Mouse (Mus musculus): ENCODE data around the gene Lrrc56.

DNA sequence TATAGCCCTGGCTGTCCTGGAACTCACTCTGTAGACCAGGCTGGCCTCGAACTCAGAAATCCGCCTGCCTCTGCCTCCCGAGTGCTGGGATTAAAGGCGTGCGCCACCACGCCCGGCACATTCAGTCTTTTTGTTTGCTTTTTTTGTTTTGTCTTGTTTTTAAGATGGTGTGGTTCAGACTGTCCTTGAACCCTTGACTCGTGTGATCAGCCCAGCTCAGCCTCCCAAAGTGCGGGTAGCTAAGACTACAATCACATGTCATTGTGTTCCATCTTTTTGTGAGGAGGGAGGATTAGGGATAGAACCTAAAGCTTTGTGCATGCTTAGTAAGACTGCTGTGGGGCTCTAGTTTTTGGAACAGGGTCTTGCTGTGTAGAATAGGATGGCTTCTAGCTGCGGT is 37.6 kb downstream of the Lrrc56 start:
- TF ChIP-seq CTCF (IDR thresholded peaks at IDR 0.05; ENCODE audit: borderline replicate concordance, control insufficient read depth, extremely low read depth, insufficient read depth, low read length, poor library complexity) (no peak), POLR2A (IDR thresholded peaks at IDR 0.05; ENCODE audit: control insufficient read depth, extremely low read depth, insufficient read depth, low read length, poor library complexity) (no peak)

Data from thymus, adult 2 months (tissue).